Mouse (Mus musculus) MEL-GATA-1-ER (cell line): ENCODE measurements around the gene Tmx2.

ENCODE experiments used
- DNase-seq: peaks from one replicate; pipeline ENCODE4 v3.0.0-alpha.2; 2012; ENCODE audit warnings: low read depth; ENCODE audit errors: extremely low read depth

Gene Tmx2

GRCm38 (mm10) chr2:84638428-84639220, 40.3 kb downstream of the Tmx2 start:
- DNase-seq, result no peak

GRCm38 (mm10) chr2:84637452-84638165, 41.3 kb downstream of the Tmx2 start:
- DNase-seq, result no peak

- no peak for DNase-seq
Observed at GRCm38 (mm10) chr2:84636231-84636741, 42.7 kb downstream of the Tmx2 start.

GRCm38 (mm10) chr2:84635611-84636010, 43.3 kb downstream of the Tmx2 start:
- DNase-seq, result no peak

DNA sequence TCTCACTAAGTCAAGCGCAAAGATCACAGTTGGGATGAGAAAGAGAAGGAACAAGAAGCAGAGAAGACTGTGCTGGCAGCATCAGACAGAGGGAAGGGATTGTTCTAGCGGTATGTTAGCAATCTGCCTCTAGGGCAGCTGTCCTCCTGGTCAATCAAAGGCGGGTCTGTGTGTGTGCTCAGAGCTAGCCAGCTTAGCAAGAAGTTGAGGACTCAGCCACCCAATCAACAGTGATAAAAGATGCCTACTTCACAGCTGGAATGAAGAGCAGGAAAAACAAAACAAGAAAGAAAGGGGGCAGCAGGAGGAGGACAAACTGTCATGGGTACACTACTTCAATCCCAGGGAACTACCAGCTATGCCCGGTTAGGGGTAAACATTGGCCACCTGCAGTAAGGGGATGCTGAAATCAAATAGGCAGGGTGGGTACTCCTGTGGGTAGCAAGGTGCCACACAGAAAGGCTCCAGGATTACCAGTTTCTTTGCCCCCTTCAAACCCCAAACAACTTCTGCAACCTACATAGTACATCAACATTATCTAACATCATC, 43.9 kb downstream of the Tmx2 start:
- DNase-seq, result no peak

DNA sequence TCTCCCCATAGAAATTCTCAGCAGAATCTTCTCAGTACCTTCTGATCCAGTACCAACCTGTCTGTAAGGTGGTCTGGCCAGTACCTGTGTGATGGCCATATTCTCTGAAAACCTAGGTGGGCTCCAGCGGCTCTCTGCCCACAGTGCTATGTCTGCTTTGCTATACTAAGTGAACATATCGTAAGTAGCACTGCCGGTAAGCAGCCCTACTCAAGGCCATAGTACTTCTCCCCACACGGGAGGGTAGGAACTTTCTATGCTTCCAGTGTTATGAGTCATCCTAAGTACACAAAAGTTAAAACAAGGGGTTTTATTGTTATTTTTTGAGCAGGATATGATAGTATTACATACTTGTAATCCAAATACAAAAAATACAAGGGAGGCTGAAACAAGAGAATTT, 44.9 kb downstream of the Tmx2 start:
- DNase-seq, result no peak

DNA sequence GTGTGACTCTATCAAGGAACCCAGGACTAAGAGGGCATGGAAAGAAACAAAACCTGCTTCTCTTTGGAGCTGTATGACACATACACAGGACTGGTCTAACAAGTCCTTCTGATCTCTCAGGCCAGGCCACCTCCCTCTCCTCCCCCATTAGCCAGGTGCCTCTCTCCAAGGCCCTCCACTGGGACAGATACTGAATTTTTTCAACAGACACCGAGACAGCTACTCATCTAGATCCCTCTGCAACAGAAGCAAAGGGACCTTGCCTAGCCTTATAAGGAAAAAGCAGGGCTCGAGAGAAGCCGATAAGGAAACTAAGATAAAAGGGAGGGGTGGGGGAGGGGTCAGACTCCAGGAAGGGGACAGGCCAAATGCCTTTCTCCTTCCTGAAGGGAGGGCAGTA, 45.9 kb downstream of the Tmx2 start:
- DNase-seq, result no peak

GRCm38 (mm10) chr2:84632001-84632400, 46.9 kb downstream of the Tmx2 start:
- no peak for DNase-seq

DNA sequence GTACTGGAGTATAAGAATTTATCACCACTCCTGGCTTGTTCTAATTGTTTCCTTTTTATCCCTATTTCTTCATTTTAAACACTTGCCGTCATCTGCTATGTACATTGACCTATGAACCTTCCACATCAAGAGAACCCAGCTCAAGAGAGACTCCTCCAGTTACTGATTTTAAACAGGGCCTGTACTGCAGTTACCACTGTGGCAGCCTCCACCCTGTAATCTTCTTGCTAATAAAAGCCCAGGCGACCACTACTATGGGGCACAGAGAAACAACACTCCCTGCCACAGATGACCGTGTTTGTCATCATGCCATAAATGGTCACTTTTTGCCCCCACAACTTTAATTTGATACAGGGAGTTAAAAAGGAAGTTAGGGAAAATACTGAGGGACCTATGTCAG, 51.9 kb downstream of the Tmx2 start:
- DNase-seq, result no peak

DNA sequence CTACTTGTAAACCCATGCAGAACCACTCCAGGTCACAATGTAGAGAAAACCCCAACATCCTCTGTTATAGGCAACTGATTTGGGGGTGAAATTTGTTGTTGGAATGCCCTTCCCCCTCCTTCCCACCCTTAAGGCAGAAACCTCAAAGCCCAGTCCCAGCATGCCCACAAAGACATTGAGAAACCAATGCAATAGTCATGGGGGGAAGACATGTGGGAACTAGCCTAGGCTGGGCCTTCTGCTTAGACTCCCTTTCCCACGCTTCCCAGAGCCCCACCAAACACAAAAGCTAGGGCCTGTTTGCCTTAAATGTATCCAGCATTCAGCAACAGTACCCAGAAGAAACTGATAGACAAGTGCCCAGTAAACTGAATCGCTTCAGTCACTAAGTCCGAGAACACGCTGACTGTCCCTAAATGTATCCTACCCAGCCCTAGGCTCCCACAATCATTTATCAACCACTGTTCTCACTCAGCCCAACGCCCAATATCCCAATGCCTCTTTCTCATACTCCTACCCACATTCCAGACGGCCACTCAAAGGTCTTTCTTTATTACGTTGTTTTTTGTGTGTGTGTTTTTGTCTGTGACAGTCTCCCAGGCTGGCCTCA, 52.5 kb downstream of the Tmx2 start:
- DNase-seq, result no peak

GRCm38 (mm10) chr2:84624201-84624600, 54.7 kb downstream of the Tmx2 start:
- no peak for DNase-seq

- DNase-seq, result peak; percentile 39
Observed at GRCm38 (mm10) chr2:84623428-84624119, 55.4 kb downstream of the Tmx2 start.

GRCm38 (mm10) chr2:84622668-84623067, 56.3 kb downstream of the Tmx2 start:
- no peak for DNase-seq
